Mouse (Mus musculus) hindbrain, postnatal 0 days (tissue): ENCODE data around the gene Atp2b4. TPM values are rescaled to one million over a fixed set of nuclear protein-coding genes. Genes with fewer than 3 reads are reported as not detected.
A peak's percentile ranks its signal among the peaks of the same experiment; 100 is the strongest.

Source experiments
- ATAC-seq: fragments of 200-750 bp; cut with Nextera tagmentation; 2 replicates; pipeline ENCODE4 v1.8.0; 2017; ENCODE audit warnings: mild to moderate bottlenecking, moderate TSS enrichment, moderate library complexity
- DNase-seq: peaks from one replicate; pipeline ENCODE4 v3.0.0-alpha.2; 2015; ENCODE audit warnings: low spot score
- H3K27ac ChIP-seq: fragments of 300-500 bp; sonication (generic); 2 replicates; pipeline ENCODE4 v1.5.1; 2014; ENCODE audit warnings: mild to moderate bottlenecking
- H3K27me3 ChIP-seq: fragments of 300-500 bp; sonication (generic); 2 replicates; pipeline ENCODE4 v1.6.1; 2014; ENCODE audit warnings: low read length, mixed read lengths; ENCODE audit not compliant: insufficient read depth
- H3K36me3 ChIP-seq: fragments of 300-500 bp; sonication (generic); 2 replicates; pipeline ENCODE4 v1.6.1; 2014; ENCODE audit warnings: low read length, mixed read lengths; ENCODE audit not compliant: insufficient read depth
- H3K4me1 ChIP-seq: fragments of 300-500 bp; sonication (generic); 2 replicates; pipeline ENCODE4 v1.6.1; 2014; ENCODE audit warnings: antibody characterized with exemption, low read length, mixed read lengths; ENCODE audit not compliant: insufficient read depth
- H3K4me2 ChIP-seq: fragments of 300-500 bp; sonication (generic); 2 replicates; pipeline ENCODE4 v1.6.1; 2014; ENCODE audit warnings: low read depth, mild to moderate bottlenecking, low read length, moderate library complexity, mixed read lengths
- H3K4me3 ChIP-seq: fragments of 300-500 bp; sonication (generic); 2 replicates; pipeline ENCODE4 v1.5.1; 2014; ENCODE audit warnings: low read length
- H3K9ac ChIP-seq: fragments of 300-500 bp; sonication (generic); replicated peaks from 2 replicates; pipeline ENCODE4 v1.6.1; 2014; ENCODE audit warnings: mild to moderate bottlenecking, low read length, moderate library complexity, mixed read lengths
- H3K9me3 ChIP-seq: fragments of 300-500 bp; sonication (generic); 2 replicates; pipeline ENCODE4 v1.6.1; 2016; ENCODE audit warnings: low read length, mixed read lengths
- CTCF ChIP-seq: IDR thresholded peaks from 2 replicates; pipeline ENCODE4 v1.5.1; 2016; ENCODE audit warnings: antibody characterized with exemption, control low read depth, low read depth
- whole genome bisulfite sequencing: fragments of 180-500 bp; shearing (Covaris S2); extraction: QIAGEN DNeasy Blood & Tissue Kit; methylation state at CpG from one replicate; pipeline ENCODE4 v1.1.7; 2014; 5-methylcytosine and 5-hydroxymethylcytosine counted together
- polyA plus RNA-seq: library from polyadenylated mRNA; unstranded; fragments of >200 nt; fragmentation: Nextera tagmentation; extraction: Ambion mirVana; gene quantifications from 2 replicates; pipeline ENCODE4 v1.2.1, GENCODE M21; 2015
- total RNA-seq: library from RNA; depleted of rRNA; stranded (reverse); fragments of >200 nt; gene quantifications from 2 replicates; pipeline ENCODE4 v1.2.3, GENCODE M21; 2014

Atp2b4 gene
- total and polyA plus RNA-seq, 2 experiments from 2014 or later: 13.2 to 57.3 TPM

GRCm38 (mm10) chr1:133820100-133820499 is 19.3 kb upstream of the Atp2b4 start:
- no peak for ATAC-seq
- 37% methylated on average over 2 of the region's 2 CpGs for WGBS
- DNase-seq: no peak

DNA sequence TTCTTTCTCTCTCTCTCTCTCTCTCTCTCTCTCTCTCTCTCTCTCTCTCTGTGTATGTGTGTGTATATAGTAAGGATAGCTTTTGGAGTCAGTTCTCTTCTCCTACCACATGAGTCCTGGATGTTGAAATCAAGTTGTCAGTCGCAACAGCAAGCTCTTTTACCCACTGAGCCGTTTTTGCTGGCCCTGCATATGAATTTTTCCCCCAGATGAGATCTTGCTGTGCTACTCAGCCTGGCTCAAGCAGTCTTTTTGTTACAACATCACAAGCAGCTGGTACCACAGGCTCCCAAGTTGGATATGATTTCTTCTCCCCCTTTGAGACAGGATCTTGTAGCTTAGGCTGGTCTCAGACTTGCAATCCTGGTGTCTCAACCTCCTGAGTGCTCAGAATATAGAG is 17.7 kb upstream of the Atp2b4 start:
- WGBS: 86% methylated on average over 2 of the region's 2 CpGs
- no peak for TF ChIP-seq CTCF
- no peak overlapping the region for H3K4me2 ChIP-seq
- H3K9me3 ChIP-seq: no peaks in the 10 kb centered on the region
- H3K4me3 ChIP-seq: no peak overlapping the region
- DNase-seq (no peak), ATAC-seq (no peak)
- H3K27ac ChIP-seq: no peak overlapping the region
- no peaks in the 10 kb centered on the region for H3K4me1 ChIP-seq
- H3K36me3 ChIP-seq: no peaks in the 10 kb centered on the region
- no peaks in the 10 kb centered on the region for H3K27me3 ChIP-seq
- no peak overlapping the region for H3K9ac ChIP-seq

More at GRCm38 (mm10) chr1:133820100-133820499, 19.3 kb upstream of the Atp2b4 start:
- Histone ChIP-seq H3K4me2 (no peak overlapping the region), H3K36me3 (no peaks in the 10 kb centered on the region), H3K27ac (no peak overlapping the region), H3K4me3 (no peak overlapping the region), H3K9me3 (no peaks in the 10 kb centered on the region), H3K9ac (no peak overlapping the region), H3K27me3 (no peaks in the 10 kb centered on the region), H3K4me1 (no peaks in the 10 kb centered on the region)
- no peak for TF ChIP-seq CTCF

GRCm38 (mm10) chr1:133815747-133816491 is 15.1 kb upstream of the Atp2b4 start:
- ATAC-seq: no peak
- no peak overlapping the region for H3K27ac ChIP-seq
- DNase-seq: no peak
- no peak overlapping the region for H3K4me3 ChIP-seq
- 71% methylated on average over 12 of the region's 12 CpGs for WGBS
- no peak for TF ChIP-seq CTCF
- H3K9me3 ChIP-seq: no peaks in the 10 kb centered on the region
- no peaks in the 10 kb centered on the region for H3K36me3 ChIP-seq
- H3K27me3 ChIP-seq: no peaks in the 10 kb centered on the region
- no peaks in the 10 kb centered on the region for H3K4me1 ChIP-seq
- H3K9ac ChIP-seq: no peak overlapping the region
- H3K4me2 ChIP-seq: no peak overlapping the region

DNA sequence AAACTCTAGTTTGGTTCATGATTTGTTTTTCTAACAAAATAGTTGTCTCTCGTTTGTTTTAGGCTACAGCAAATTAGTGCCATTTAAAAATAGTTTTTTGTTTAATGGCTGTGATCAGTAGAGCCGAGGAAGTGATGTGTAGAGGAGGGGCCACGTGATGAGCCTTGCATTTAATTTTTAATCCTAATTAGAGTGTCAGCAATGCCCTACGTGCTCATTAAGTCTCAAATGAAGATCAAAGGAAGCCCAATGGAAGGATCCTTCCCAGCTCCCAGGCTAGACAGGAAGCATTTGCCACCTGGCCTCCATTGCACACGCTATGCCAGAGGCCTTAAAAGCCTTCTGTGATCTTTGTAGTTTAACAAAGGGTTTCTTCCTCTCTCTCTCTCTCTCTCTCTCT is 8.5 kb upstream of the Atp2b4 start:
- Histone ChIP-seq H3K4me3 (no peak overlapping the region), H3K4me2 (no peak overlapping the region), H3K4me1 (no peaks in the 10 kb centered on the region), H3K9me3 (no peaks in the 10 kb centered on the region), H3K36me3 (no peaks in the 10 kb centered on the region), H3K9ac (no peak overlapping the region), H3K27me3 (no peaks in the 10 kb centered on the region), H3K27ac (no peak overlapping the region)
- no peak for ATAC-seq
- no peak for TF ChIP-seq CTCF
- 48% methylated on average over 5 of the region's 5 CpGs for WGBS
- no peak for DNase-seq

DNA sequence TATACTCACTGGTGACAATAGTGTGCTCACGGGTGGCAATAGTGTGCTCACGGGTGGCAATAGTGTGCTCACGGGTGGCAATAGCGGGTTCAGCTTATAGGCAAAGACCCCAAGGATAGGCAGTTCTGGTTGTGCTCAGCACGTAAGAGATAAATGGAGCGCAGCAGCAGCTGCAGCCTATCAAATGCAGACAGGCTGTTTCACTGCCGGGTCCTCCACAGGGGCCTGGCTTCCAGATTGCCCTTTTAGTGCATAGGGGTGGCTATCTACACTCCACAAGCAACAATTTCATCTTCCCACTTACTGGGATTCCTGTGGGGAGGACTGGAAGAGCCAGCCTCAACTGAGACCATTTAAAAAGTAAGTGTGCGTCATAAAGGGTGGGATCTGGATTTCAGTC is 7.2 kb upstream of the Atp2b4 start:
- DNase-seq: no peak
- Histone ChIP-seq H3K9me3 (no peaks in the 10 kb centered on the region), H3K27me3 (no peaks in the 10 kb centered on the region), H3K9ac (no peak overlapping the region), H3K27ac (no peak overlapping the region), H3K36me3 (no peaks in the 10 kb centered on the region), H3K4me2 (no peak overlapping the region), H3K4me3 (no peak overlapping the region), H3K4me1 (no peaks in the 10 kb centered on the region)
- TF ChIP-seq CTCF: no peak
- no peak for ATAC-seq
- whole genome bisulfite sequencing: 85% methylated on average over 8 of the region's 8 CpGs

- Histone ChIP-seq H3K9ac (no peak overlapping the region), H3K4me2 (no peak overlapping the region), H3K27me3 (no peaks in the 10 kb centered on the region), H3K4me3 (no peak overlapping the region), H3K36me3 (no peaks in the 10 kb centered on the region), H3K4me1 (peaks cover 5% of the 10 kb centered on the region; the same call in 1 of the 2 replicates), H3K27ac (no peak overlapping the region), H3K9me3 (no peaks in the 10 kb centered on the region)
- no peak for ATAC-seq
- WGBS: 78% methylated on average over 5 of the region's 5 CpGs
- no peak for DNase-seq
- no peak for TF ChIP-seq CTCF
Measured at GRCm38 (mm10) chr1:133801743-133802142, 902 bp upstream of the Atp2b4 start.

- no peaks in the 10 kb centered on the region for H3K9me3 ChIP-seq
- H3K4me1 ChIP-seq: peaks cover 5% of the 10 kb centered on the region; the same call in 1 of the 2 replicates
- no peaks in the 10 kb centered on the region for H3K36me3 ChIP-seq
- under 1% methylated on average over 16 of the region's 16 CpGs for WGBS
- no peak for DNase-seq
- no peak; the same call in 1 of the 2 replicates for ATAC-seq
- H3K4me2 ChIP-seq: peak overlapping the region; percentile 97
- H3K4me3 ChIP-seq: peak overlapping the region; percentile 60
- no peak overlapping the region for H3K27ac ChIP-seq
- no peak for TF ChIP-seq CTCF
- no peaks in the 10 kb centered on the region for H3K27me3 ChIP-seq
- H3K9ac ChIP-seq: peak overlapping the region; percentile 56
Measured at GRCm38 (mm10) chr1:133800512-133800911, 329 bp downstream of the Atp2b4 start.
